22 mouse cellular contexts compared by ENCODE assay signal in the genomic region with DNA sequence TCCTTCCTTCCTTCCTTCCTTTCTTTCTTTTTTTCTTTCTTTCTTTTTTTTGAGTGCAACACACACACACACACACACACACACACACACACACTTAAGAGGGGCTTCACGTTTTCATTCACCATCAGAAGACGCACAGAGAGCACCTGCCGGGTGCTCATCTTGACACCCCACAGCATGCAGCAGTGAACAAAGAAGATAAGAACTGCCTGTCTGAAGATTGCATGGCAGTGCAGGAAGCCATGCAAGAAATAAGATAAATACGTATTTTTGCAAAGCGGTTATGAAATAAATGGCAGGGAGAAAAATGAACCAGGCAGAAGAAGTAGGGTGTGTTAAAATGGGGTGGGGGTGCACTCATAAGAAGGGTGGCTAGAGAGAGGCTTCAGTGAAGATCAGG.
DNase-seq lines count a peak whose midpoint lies in the region; ATAC-seq and TF ChIP-seq lines count a peak whose summit lies in the region.
"Had no signal": no experiment of that assay in that cellular context is flagged by ENCODE, and none has a peak within 500 bp of the region (broad histone marks: within the 10 kb centered on the region; RNA-seq: fewer than 3 reads in every experiment).

No protein-coding gene starts in this region.

- H3K27me3 ChIP-seq in liver, embryonic 11.5 days (replicated peaks; ENCODE audit: control insufficient read depth, insufficient read depth, low read length): no peaks in the 10 kb centered on the region
- H3K27me3 ChIP-seq in liver, postnatal 0 days (ENCODE audit: insufficient read depth, low read length): no peaks in the 10 kb centered on the region
- no peaks in the 10 kb centered on the region for H3K27me3 ChIP-seq in MEL (ENCODE audit: control insufficient read depth in 1 of 2, insufficient read depth in 2 of 2, low read length in 2 of 2)
- no peaks in the 10 kb centered on the region for H3K27me3 ChIP-seq in liver, embryonic 13.5 days
- no peaks in the 10 kb centered on the region for H3K27me3 ChIP-seq in forebrain, embryonic 14.5 days (replicated peaks; ENCODE audit: control insufficient read depth, insufficient read depth, low read length)
- H3K27me3 ChIP-seq: forebrain, embryonic 13.5 days; hindbrain, embryonic 13.5 days; Patski had no signal

- H3K36me3 ChIP-seq in liver, embryonic 11.5 days (ENCODE audit: control insufficient read depth, insufficient read depth, low read length): no peaks in the 10 kb centered on the region
- no peaks in the 10 kb centered on the region for H3K36me3 ChIP-seq in liver, postnatal 0 days (replicated peaks; ENCODE audit: insufficient read depth, low read length)
- H3K36me3 ChIP-seq in MEL (ENCODE audit: control insufficient read depth in 1 of 2, insufficient read depth in 2 of 2, low read length in 2 of 2): peaks cover 0 to 14% of the 10 kb centered on the region in 2 experiments; a peak in 2 of 4 replicates
- no peaks in the 10 kb centered on the region for H3K36me3 ChIP-seq in liver, embryonic 13.5 days
- no peaks in the 10 kb centered on the region for H3K36me3 ChIP-seq in forebrain, embryonic 14.5 days (ENCODE audit: control insufficient read depth, insufficient read depth, low read length)
- H3K36me3 ChIP-seq: forebrain, embryonic 10.5 days; hindbrain, embryonic 13.5 days had no signal

- H3K9ac ChIP-seq in liver, embryonic 11.5 days (ENCODE audit: low read depth, low read length): no peak overlapping the region
- H3K9ac ChIP-seq in liver, postnatal 0 days (replicated peaks): no peak overlapping the region
- H3K9ac ChIP-seq in MEL (ENCODE audit: control insufficient read depth, low read depth, low read length, poor library complexity, severe bottlenecking): no peak overlapping the region
- no peak overlapping the region for H3K9ac ChIP-seq in liver, embryonic 13.5 days
- H3K9ac ChIP-seq in forebrain, embryonic 14.5 days (ENCODE audit: low read length): no peak overlapping the region
- H3K9ac ChIP-seq: forebrain, embryonic 13.5 days; forebrain, postnatal 0 days; hindbrain, embryonic 13.5 days had no signal

- DNase-seq in liver, embryonic 11.5 days (ENCODE audit: low spot score): no peak
- DNase-seq in liver, postnatal 0 days: no peak
- DNase-seq in MEL (ENCODE audit: low read depth, low spot score): peak; percentile 61
- no peak for DNase-seq in liver, embryonic 13.5 days
- no peak for DNase-seq in ovary, postnatal 14 days (ENCODE audit: low spot score)
- no peak for DNase-seq in forebrain, embryonic 14.5 days (ENCODE audit: low spot score)
- DNase-seq: adrenal gland, postnatal 10 days; cerebellum, adult 11-12 months; cerebellum, adult 8-10 months; cerebellum, postnatal 10 days; cerebellum, postnatal 36 days; forebrain, postnatal 0 days; gastrocnemius, adult 2 months; gastrocnemius, postnatal 14 days; heart, adult 11 months had no signal

- no peaks in the 10 kb centered on the region; the same call in 1 of the 2 replicates for H3K4me1 ChIP-seq in liver, embryonic 11.5 days (replicated peaks; ENCODE audit: control insufficient read depth, insufficient read depth, low read length)
- H3K4me1 ChIP-seq in liver, postnatal 0 days (ENCODE audit: insufficient read depth): no peaks in the 10 kb centered on the region
- H3K4me1 ChIP-seq in MEL (ENCODE audit: control insufficient read depth in 1 of 2, insufficient read depth in 2 of 2, low read length in 2 of 2): peaks cover 2 to 24% of the 10 kb centered on the region in 2 experiments; a peak in 3 of 4 replicates
- H3K4me1 ChIP-seq in liver, embryonic 13.5 days (replicated peaks): peaks cover 5% of the 10 kb centered on the region
- H3K4me1 ChIP-seq in forebrain, embryonic 14.5 days (ENCODE audit: control insufficient read depth, insufficient read depth, low read length): no peaks in the 10 kb centered on the region
- H3K4me1 ChIP-seq: forebrain, embryonic 10.5 days; forebrain, embryonic 13.5 days; hindbrain, embryonic 13.5 days had no signal

- no peak overlapping the region for H3K4me2 ChIP-seq in liver, embryonic 11.5 days
- no peak overlapping the region for H3K4me2 ChIP-seq in liver, postnatal 0 days (ENCODE audit: low read depth, low read length)
- no peak overlapping the region for H3K4me2 ChIP-seq in liver, embryonic 13.5 days
- no peak overlapping the region for H3K4me2 ChIP-seq in forebrain, embryonic 14.5 days (ENCODE audit: low read length)
- H3K4me2 ChIP-seq: forebrain, embryonic 13.5 days; heart, embryonic 11.5 days; hindbrain, embryonic 13.5 days had no signal

- no peak for TF ChIP-seq POLR2A in MEL (IDR thresholded peaks at IDR 0.05; ENCODE audit: control insufficient read depth in 1 of 2, insufficient read depth in 1 of 2, low read depth in 1 of 2, low read length in 2 of 2, poor library complexity in 1 of 2)

- H3K9me3 ChIP-seq in liver, embryonic 11.5 days (ENCODE audit: control insufficient read depth, low read length): no peaks in the 10 kb centered on the region
- H3K9me3 ChIP-seq in liver, postnatal 0 days (ENCODE audit: low read length): no peaks in the 10 kb centered on the region
- no peaks in the 10 kb centered on the region for H3K9me3 ChIP-seq in MEL (replicated peaks; ENCODE audit: insufficient read depth, low read length)
- no peaks in the 10 kb centered on the region for H3K9me3 ChIP-seq in liver, embryonic 13.5 days (replicated peaks)
- no peaks in the 10 kb centered on the region for H3K9me3 ChIP-seq in forebrain, embryonic 14.5 days (replicated peaks; ENCODE audit: control insufficient read depth, low read length)
- H3K9me3 ChIP-seq: forebrain, embryonic 10.5 days; forebrain, embryonic 13.5 days; hindbrain, embryonic 13.5 days had no signal

- 49% methylated on average over 5 of the region's 5 CpGs for WGBS in liver, embryonic 11.5 days
- WGBS in liver, postnatal 0 days (ENCODE audit: insufficient replicate concordance): 54% methylated on average over 5 of the region's 5 CpGs
- WGBS in liver, embryonic 13.5 days (ENCODE audit: insufficient replicate concordance): 31% methylated on average over 5 of the region's 5 CpGs
- 85% methylated on average over 5 of the region's 5 CpGs for WGBS in forebrain, embryonic 14.5 days

- H3K4me3 ChIP-seq in liver, embryonic 11.5 days (ENCODE audit: low read depth, low read length): no peak overlapping the region
- no peak overlapping the region for H3K4me3 ChIP-seq in liver, postnatal 0 days (ENCODE audit: low read depth, low read length)
- no peak overlapping the region for H3K4me3 ChIP-seq in MEL (ENCODE audit: control insufficient read depth in 1 of 2, insufficient read depth in 1 of 2, low read depth in 2 of 2, low read length in 2 of 2)
- H3K4me3 ChIP-seq in liver, embryonic 13.5 days (replicated peaks): no peak overlapping the region
- H3K4me3 ChIP-seq in forebrain, embryonic 14.5 days (ENCODE audit: low read depth, low read length): no peak overlapping the region
- H3K4me3 ChIP-seq: forebrain, embryonic 10.5 days; forebrain, embryonic 13.5 days; gastrocnemius, adult 2 months; hindbrain, embryonic 13.5 days had no signal

- H3K79me2 ChIP-seq in MEL (ENCODE audit: control insufficient read depth, insufficient read depth, low read length, poor library complexity): no peaks in the 10 kb centered on the region

- TF ChIP-seq CTCF in liver, postnatal 0 days (IDR thresholded peaks at IDR 0.05; ENCODE audit: low read depth): no peak
- no peak for TF ChIP-seq CTCF in MEL (IDR thresholded peaks at IDR 0.05 in 2 of 3, conservative IDR thresholded peaks at IDR 0.05 in 1 of 3; ENCODE audit: control insufficient read depth in 1 of 3, insufficient read depth in 1 of 3, low read depth in 2 of 3, low read length in 3 of 3, poor library complexity in 1 of 3, severe bottlenecking in 1 of 3)

- no peak overlapping the region for H3K27ac ChIP-seq in liver, embryonic 11.5 days (ENCODE audit: low read depth, low read length)
- H3K27ac ChIP-seq in liver, postnatal 0 days (ENCODE audit: low read depth): no peak overlapping the region
- peak overlapping the region; percentile 66 for H3K27ac ChIP-seq in MEL (ENCODE audit: control insufficient read depth, low read depth, low read length)
- no peak overlapping the region for H3K27ac ChIP-seq in liver, embryonic 13.5 days
- no peak overlapping the region for H3K27ac ChIP-seq in forebrain, embryonic 14.5 days (ENCODE audit: low read depth, low read length)
- H3K27ac ChIP-seq: forebrain, embryonic 10.5 days; forebrain, embryonic 13.5 days; gastrocnemius, adult 2 months; hindbrain, embryonic 13.5 days had no signal

- 0 out of 2 replicates have a peak, but pooled peaks have one; percentile 63 for ATAC-seq in liver, embryonic 11.5 days (replicated peaks; ENCODE audit: low FRiP score)
- no peak for ATAC-seq in liver, postnatal 0 days
- peak; percentile 65; the same call in 1 of the 2 replicates for ATAC-seq in liver, embryonic 13.5 days (ENCODE audit: low read depth)
- ATAC-seq in megakaryocyte-erythroid progenitor cell, adult 5-6 weeks (replicated peaks; ENCODE audit: low FRiP score, low TSS enrichment, poor library complexity, severe bottlenecking): peak; percentile 93
- no peak for ATAC-seq in forebrain, embryonic 14.5 days
- ATAC-seq: forebrain, embryonic 13.5 days; forebrain, postnatal 0 days; hindbrain, embryonic 16.5 days; Patski had no signal

- no peak for TF ChIP-seq RAD21 in MEL (IDR thresholded peaks at IDR 0.05; ENCODE audit: low read depth, low read length)

- no peak for TF ChIP-seq EP300 in liver, postnatal 0 days (IDR thresholded peaks at IDR 0.05; ENCODE audit: low read depth)
- TF ChIP-seq EP300 in MEL (IDR thresholded peaks at IDR 0.05; ENCODE audit: low read depth in 1 of 2, low read length in 2 of 2): peak; percentile 83 to 91

TF ChIP-seq in MEL, 35 proteins besides CTCF, POLR2A, EP300 and RAD21 (continues in another document):
- no peak for TF ChIP-seq MAFK (IDR thresholded peaks at IDR 0.05; ENCODE audit: borderline replicate concordance, low read depth, low read length)
- no peak for TF ChIP-seq ZKSCAN1 (IDR thresholded peaks at IDR 0.05; ENCODE audit: low read depth, low read length)
- TF ChIP-seq KAT2A (conservative IDR thresholded peaks at IDR 0.05; ENCODE audit: low read depth, low read length): no peak
- peak; percentile 59; the same call in 1 of the 2 replicates for TF ChIP-seq BHLHE40 (IDR thresholded peaks at IDR 0.05; ENCODE audit: borderline replicate concordance, low read depth, low read length)
- peak; percentile 82; the same call in 1 of the 2 replicates for TF ChIP-seq MAX (IDR thresholded peaks at IDR 0.05; ENCODE audit: low read length)
- no peak for TF ChIP-seq UBTF (IDR thresholded peaks at IDR 0.05; ENCODE audit: borderline replicate concordance, insufficient read depth, low read depth, low read length)
- TF ChIP-seq RCOR1 (IDR thresholded peaks at IDR 0.05; ENCODE audit: low read depth, low read length): no peak; the same call in 1 of the 2 replicates
- no peak for TF ChIP-seq MYB (IDR thresholded peaks at IDR 0.05; ENCODE audit: low read depth, low read length)
- 0 out of 2 replicates have a peak, but pooled peaks have one; percentile 7 for TF ChIP-seq ELF1 (IDR thresholded peaks at IDR 0.05; ENCODE audit: low read depth, low read length)
- TF ChIP-seq TCF12 (IDR thresholded peaks at IDR 0.05; ENCODE audit: low read depth, low read length): peak; percentile 92
- peak; percentile 80 for TF ChIP-seq ETS1 (IDR thresholded peaks at IDR 0.05; ENCODE audit: low read depth, low read length)

Comparison
In these comparisons a context has a peak if more than half of its experiments do, and no peak if none do; other contexts are left out.
1. ATAC-seq: peak in liver, embryonic 11.5 days (single experiment), liver, embryonic 13.5 days (single experiment) and megakaryocyte-erythroid progenitor cell, adult 5-6 weeks (single experiment); none in liver, postnatal 0 days (single experiment) and forebrain, embryonic 14.5 days (single experiment).